Mouse (Mus musculus): ENCODE results near the gene App. TPM values are rescaled to one million over a fixed set of nuclear protein-coding genes. Genes with fewer than 3 reads are reported as not detected.

App gene
- polyA plus RNA-seq, 1 experiment from 2014 or later = 360 TPM

DNA sequence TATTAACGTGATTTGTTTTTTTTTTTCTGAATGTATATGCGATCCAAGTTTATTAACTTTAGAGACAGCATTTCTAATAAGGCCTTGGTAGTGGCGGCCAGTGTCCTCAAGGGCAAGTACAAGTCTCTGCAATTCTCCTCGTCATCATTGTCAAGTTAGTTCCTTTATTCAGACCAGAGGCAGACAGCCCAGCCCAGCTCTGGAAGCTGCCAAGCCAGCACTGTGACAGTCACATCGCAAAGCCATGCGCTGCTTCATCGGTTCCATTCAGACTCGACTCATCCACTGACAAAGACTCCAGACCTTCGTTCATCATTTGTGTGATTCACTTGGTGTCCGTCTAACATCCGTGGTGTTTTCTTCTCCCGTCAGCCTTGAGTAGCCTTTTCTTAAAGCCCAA lies 100.9 kb downstream of the App start:
- Histone ChIP-seq H3K27ac (no peak overlapping the region), H3K4me3 (replicated peaks; ENCODE audit: low read depth, low read length) (no peak overlapping the region), H3K9ac (ENCODE audit: low read depth, low read length) (no peak overlapping the region), H3K36me3 (ENCODE audit: insufficient read depth, low read length) (peaks cover 11% of the 10 kb centered on the region; the same call in 1 of the 2 replicates), H3K4me2 (ENCODE audit: low read length) (no peak overlapping the region), H3K9me3 (replicated peaks; ENCODE audit: low read length) (no peaks in the 10 kb centered on the region), H3K27me3 (ENCODE audit: insufficient read depth, low read length) (no peaks in the 10 kb centered on the region), H3K4me1 (replicated peaks; ENCODE audit: insufficient read depth, low read length) (peaks cover 7% of the 10 kb centered on the region; the same call in 1 of the 2 replicates)
- ATAC-seq (replicated peaks; ENCODE audit: low FRiP score, low read depth) (no peak), DNase-seq (ENCODE audit: low spot score) (no peak)
- WGBS = 90% methylated on average over 12 of the region's 12 CpGs
- TF ChIP-seq CTCF (IDR thresholded peaks at IDR 0.05; ENCODE audit: low read depth) = no peak

DNA sequence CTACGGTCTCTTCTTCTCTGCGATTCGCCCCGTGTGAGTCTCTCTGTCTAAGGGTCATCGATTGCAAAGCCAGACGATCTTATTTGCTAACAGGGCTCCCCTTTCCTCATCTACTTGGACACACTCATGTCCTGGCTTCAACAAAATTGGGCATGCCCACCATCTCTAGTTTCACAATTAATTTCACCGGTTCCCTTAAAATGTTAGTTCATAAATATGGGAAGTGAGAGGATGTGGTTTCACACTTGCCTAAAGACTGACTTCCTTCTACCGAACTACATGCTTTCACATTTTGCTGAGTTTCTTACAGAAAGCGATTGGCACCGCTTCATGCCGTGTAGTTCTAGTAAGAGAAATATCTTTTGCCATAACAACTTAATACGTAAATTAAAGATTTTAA lies 101.8 kb downstream of the App start:
- H3K36me3 ChIP-seq (ENCODE audit: insufficient read depth, low read length) = peaks cover 11% of the 10 kb centered on the region; the same call in 1 of the 2 replicates
- peaks cover 7% of the 10 kb centered on the region; the same call in 1 of the 2 replicates for H3K4me1 ChIP-seq (replicated peaks; ENCODE audit: insufficient read depth, low read length)
- no peak overlapping the region for H3K4me3 ChIP-seq (replicated peaks; ENCODE audit: low read depth, low read length)
- no peaks in the 10 kb centered on the region for H3K9me3 ChIP-seq (replicated peaks; ENCODE audit: low read length)
- H3K9ac ChIP-seq (ENCODE audit: low read depth, low read length) = no peak overlapping the region
- peak overlapping the region; percentile 13; the same call in 1 of the 2 replicates for H3K27ac ChIP-seq
- 88% methylated on average over 12 of the region's 12 CpGs for WGBS
- no peak overlapping the region for H3K4me2 ChIP-seq (ENCODE audit: low read length)
- no peak for ATAC-seq (replicated peaks; ENCODE audit: low FRiP score, low read depth)
- TF ChIP-seq CTCF (IDR thresholded peaks at IDR 0.05; ENCODE audit: low read depth) = no peak
- DNase-seq (ENCODE audit: low spot score) = no peak
- H3K27me3 ChIP-seq (ENCODE audit: insufficient read depth, low read length) = no peaks in the 10 kb centered on the region

DNA sequence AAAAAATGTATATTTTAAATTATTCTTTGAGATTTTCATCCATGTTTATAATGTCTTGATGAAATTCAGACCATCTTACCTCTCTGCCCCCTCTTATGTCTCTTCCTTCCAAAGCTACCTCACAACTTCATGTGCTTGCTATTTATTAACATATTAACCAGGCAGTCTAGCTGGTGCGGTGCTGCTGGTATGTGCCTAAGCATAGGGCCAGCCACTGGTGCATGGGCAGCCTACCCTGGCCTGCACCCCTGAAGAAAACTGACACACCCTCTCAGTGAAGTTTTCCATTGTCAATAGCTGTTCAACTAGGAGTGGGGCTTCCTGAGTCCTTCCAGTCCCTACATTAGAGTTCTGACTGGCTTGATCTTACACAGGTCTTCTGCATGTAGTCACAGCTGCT lies 102.3 kb downstream of the App start:
- H3K9me3 ChIP-seq (replicated peaks; ENCODE audit: low read length) = no peaks in the 10 kb centered on the region
- H3K4me2 ChIP-seq (ENCODE audit: low read length) = no peak overlapping the region
- peaks cover 7% of the 10 kb centered on the region; the same call in 1 of the 2 replicates for H3K4me1 ChIP-seq (replicated peaks; ENCODE audit: insufficient read depth, low read length)
- ATAC-seq (replicated peaks; ENCODE audit: low FRiP score, low read depth) (peak; percentile 85), DNase-seq (ENCODE audit: low spot score) (no peak)
- TF ChIP-seq CTCF (IDR thresholded peaks at IDR 0.05; ENCODE audit: low read depth) = no peak
- 71% methylated on average over 1 of the region's 1 CpGs for WGBS
- no peak overlapping the region for H3K9ac ChIP-seq (ENCODE audit: low read depth, low read length)
- peak overlapping the region; percentile 13; the same call in 1 of the 2 replicates for H3K27ac ChIP-seq
- H3K36me3 ChIP-seq (ENCODE audit: insufficient read depth, low read length) = peaks cover 10% of the 10 kb centered on the region; the same call in 1 of the 2 replicates
- H3K4me3 ChIP-seq (replicated peaks; ENCODE audit: low read depth, low read length) = no peak overlapping the region
- no peaks in the 10 kb centered on the region for H3K27me3 ChIP-seq (ENCODE audit: insufficient read depth, low read length)

DNA sequence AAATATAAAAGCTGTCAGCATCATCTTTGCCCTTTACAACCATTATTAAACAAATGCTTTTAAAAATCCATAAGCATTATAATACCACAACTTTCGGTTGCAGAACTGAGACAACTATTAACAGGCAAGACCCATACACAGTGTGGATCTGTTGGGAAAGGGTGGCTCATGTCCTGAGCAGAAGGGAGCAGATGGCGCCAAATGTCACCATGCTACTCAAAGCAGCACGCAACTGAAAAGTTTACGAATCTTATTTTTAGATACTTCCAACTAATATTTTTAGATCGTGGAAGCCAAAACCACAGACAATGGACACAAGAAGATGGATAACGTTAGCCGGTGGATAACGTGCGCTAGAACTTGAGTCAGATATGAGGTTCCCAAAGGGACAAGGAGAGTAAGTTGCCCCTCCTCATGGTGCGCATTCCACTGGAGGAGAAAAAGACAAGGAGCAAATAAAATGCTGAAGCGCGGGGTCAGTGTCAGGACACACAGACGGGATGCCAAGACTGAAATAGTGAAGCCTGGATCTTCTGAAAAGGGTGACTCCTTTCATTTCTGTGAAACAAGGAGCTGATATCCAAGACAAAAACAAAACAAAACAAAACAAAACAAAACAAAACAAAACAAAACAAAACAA lies 106.2 kb downstream of the App start:
- H3K27ac ChIP-seq = no peak overlapping the region
- no peak overlapping the region for H3K9ac ChIP-seq (ENCODE audit: low read depth, low read length)
- no peaks in the 10 kb centered on the region for H3K36me3 ChIP-seq (ENCODE audit: insufficient read depth, low read length)
- WGBS = 74% methylated on average over 13 of the region's 13 CpGs
- peaks cover 7% of the 10 kb centered on the region; the same call in 1 of the 2 replicates for H3K4me1 ChIP-seq (replicated peaks; ENCODE audit: insufficient read depth, low read length)
- no peak overlapping the region for H3K4me2 ChIP-seq (ENCODE audit: low read length)
- TF ChIP-seq CTCF (IDR thresholded peaks at IDR 0.05; ENCODE audit: low read depth) = no peak
- H3K9me3 ChIP-seq (replicated peaks; ENCODE audit: low read length) = no peaks in the 10 kb centered on the region
- no peak overlapping the region for H3K4me3 ChIP-seq (replicated peaks; ENCODE audit: low read depth, low read length)
- DNase-seq (ENCODE audit: low spot score) = no peak
- ATAC-seq (replicated peaks; ENCODE audit: low FRiP score, low read depth) = no peak
- H3K27me3 ChIP-seq (ENCODE audit: insufficient read depth, low read length) = no peaks in the 10 kb centered on the region

DNA sequence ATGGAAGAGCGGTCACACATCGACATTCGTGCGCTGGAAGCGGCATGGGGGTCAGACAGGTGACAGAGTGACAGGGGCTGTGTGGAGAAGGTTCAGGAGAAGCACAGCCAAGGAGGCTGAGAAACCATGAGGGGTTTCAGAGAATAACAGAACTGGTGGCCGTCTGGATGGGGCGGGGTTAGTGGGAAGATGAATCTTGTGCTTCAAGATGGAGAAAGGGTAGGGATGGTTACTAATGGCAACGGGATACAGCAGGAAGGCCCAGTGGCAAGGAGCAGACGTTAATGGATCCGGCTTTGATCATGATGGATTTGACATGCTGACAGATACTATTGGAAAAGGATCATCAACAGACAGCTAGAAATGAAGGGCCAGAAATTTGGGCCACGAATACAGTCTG lies 107.3 kb downstream of the App start:
- Histone ChIP-seq H3K27ac (no peak overlapping the region), H3K9me3 (replicated peaks; ENCODE audit: low read length) (no peaks in the 10 kb centered on the region), H3K4me3 (replicated peaks; ENCODE audit: low read depth, low read length) (no peak overlapping the region), H3K4me2 (ENCODE audit: low read length) (no peak overlapping the region), H3K36me3 (ENCODE audit: insufficient read depth, low read length) (no peaks in the 10 kb centered on the region), H3K4me1 (replicated peaks; ENCODE audit: insufficient read depth, low read length) (peaks cover 7% of the 10 kb centered on the region; the same call in 1 of the 2 replicates), H3K9ac (ENCODE audit: low read depth, low read length) (no peak overlapping the region), H3K27me3 (ENCODE audit: insufficient read depth, low read length) (no peaks in the 10 kb centered on the region)
- no peak for DNase-seq (ENCODE audit: low spot score)
- no peak for TF ChIP-seq CTCF (IDR thresholded peaks at IDR 0.05; ENCODE audit: low read depth)
- ATAC-seq (replicated peaks; ENCODE audit: low FRiP score, low read depth) = no peak
- 73% methylated on average over 11 of the region's 11 CpGs for WGBS

DNA sequence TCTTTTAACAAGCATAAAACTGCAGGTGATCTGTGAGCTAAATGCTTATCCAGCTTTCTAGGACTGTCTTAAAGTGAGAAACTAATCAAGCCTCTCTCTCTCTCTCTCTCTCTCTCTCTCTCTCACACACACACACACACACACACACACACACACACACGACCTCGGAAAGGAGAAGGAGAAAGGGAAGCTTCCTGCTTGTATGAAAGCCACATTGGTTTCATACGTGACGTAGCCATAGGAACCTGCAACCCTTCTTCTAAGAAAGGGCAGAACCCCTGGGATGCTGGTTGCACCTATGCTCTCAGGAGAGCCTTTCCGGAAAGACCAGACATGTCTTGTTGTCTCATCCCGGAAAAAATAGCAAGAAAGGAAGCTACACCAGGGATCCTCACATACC lies 108.8 kb downstream of the App start:
- Histone ChIP-seq H3K4me2 (ENCODE audit: low read length) (no peak overlapping the region), H3K4me1 (replicated peaks; ENCODE audit: insufficient read depth, low read length) (peaks cover 7% of the 10 kb centered on the region; the same call in 1 of the 2 replicates), H3K4me3 (replicated peaks; ENCODE audit: low read depth, low read length) (no peak overlapping the region), H3K9ac (ENCODE audit: low read depth, low read length) (no peak overlapping the region), H3K27me3 (ENCODE audit: insufficient read depth, low read length) (no peaks in the 10 kb centered on the region), H3K9me3 (replicated peaks; ENCODE audit: low read length) (no peaks in the 10 kb centered on the region), H3K27ac (no peak overlapping the region), H3K36me3 (ENCODE audit: insufficient read depth, low read length) (no peaks in the 10 kb centered on the region)
- WGBS = 93% methylated on average over 4 of the region's 6 CpGs
- DNase-seq (ENCODE audit: low spot score) (no peak), ATAC-seq (replicated peaks; ENCODE audit: low FRiP score, low read depth) (no peak)
- TF ChIP-seq CTCF (IDR thresholded peaks at IDR 0.05; ENCODE audit: low read depth) = no peak

All from kidney, postnatal 0 days (tissue).